Mouse (Mus musculus) thymus, postnatal 36 days (tissue): ENCODE results near the gene Lyrm7.
"Not testable (repeated sequence)": the region's sequence is repeated elsewhere in the genome, so short reads cannot be mapped to it uniquely, and the experiment has no call there.

Experiments used
- DNase-seq, 2 experiments: peaks; one replicate each; pipeline ENCODE4 v3.0.0; 2022; ENCODE audit warnings: mixed read lengths in 2 of 2

Gene Lyrm7

DNA sequence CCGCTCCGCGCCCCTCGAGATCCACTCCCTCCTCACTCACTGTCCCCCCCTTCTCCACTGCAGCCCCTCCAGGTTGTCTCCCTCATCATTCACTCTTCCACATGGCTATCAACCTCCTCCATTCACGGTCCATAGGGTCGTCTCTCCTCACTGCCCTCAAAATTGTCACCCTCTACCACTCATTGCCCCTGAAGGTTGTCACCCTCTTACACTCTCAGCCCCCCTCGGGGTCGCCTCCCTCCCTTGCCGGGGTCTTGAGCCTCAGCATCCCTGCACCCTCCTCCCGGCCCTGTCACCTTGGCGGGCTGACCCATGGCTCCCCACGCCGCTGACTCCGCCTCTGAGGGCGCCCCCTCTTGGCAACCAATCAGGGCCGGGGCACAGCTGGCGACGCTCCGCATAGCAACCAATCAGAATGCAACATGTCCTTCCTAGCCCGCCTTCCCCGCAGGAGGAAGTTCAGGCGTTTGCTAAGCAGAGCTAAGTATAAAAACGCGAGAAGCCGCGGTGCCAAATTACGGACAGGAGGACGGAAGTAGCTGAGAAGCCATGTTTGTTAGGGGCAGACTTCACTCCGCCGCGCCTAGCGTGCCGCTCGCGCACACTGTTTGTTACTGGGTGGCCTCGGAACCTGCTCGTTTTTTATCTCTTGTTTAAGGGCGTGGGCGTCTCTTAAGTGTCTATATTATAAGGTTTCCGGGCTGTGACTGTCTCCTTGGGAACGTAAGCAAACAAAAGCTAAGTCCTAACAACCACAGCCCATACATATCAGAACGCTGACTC is at the start of gene Lyrm7:
Lyrm7 (minus strand) TSS at position 661 of the 783 bp plus-strand sequence.
- peak; percentile 95 to 96 for DNase-seq

DNA sequence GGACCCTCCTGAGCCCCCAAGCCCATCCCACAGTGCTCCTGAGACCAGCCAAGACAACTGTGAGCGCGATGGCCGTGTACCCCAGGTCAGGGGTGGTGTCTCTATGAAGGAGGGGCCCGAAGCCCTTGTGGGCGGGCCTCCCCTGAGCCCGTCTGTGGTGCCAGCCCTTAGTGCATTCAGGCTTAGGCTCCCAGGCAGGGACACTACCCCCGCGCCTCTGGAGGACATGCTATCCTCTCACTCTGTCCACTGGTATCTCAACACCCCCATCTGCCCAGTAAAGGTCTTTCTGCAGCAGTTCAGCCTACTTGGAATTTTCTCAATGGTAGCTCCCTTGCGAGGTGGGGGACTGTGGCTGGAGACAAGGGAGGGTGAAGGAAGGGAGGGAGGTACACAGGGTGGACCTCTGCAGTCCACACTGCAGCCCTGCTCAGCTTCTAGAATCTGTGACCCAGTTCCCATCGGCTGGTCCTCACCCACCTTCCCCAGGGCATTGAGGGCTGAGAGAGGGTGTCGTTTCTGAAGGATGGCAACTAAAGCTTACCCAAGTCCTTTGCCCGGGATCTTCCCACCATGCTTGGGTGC is 49.5 kb upstream of the Lyrm7 start:
- DNase-seq: no peak

- DNase-seq: no peak
These were observed 48.6 kb upstream of the Lyrm7 start for GRCm38 (mm10) chr11:54909273-54909672.

GRCm38 (mm10) chr11:54907259-54907658 is 46.5 kb upstream of the Lyrm7 start:
- DNase-seq: no peak

DNA sequence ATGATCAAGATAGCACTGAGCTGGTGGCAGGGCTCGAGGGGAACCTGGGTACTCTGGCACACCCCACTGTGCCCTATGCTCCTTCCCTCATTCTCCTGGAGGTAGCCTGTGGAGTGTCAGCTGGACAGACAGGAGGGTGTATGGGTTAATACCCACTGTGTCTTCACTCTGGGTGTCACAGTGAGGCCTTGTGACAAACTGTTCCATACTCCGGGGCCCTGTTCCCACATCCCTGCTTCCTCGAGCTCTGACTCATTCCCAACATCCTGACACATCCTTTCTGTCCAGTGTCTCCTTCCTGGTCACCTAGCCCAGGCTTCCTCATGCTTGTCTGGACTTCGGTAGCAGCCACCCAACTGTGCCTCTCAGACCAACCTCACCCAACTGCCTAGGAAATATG is 45.8 kb upstream of the Lyrm7 start:
- no peak for DNase-seq

GRCm38 (mm10) chr11:54905931-54906330 is 45.2 kb upstream of the Lyrm7 start:
- DNase-seq: no peak

DNA sequence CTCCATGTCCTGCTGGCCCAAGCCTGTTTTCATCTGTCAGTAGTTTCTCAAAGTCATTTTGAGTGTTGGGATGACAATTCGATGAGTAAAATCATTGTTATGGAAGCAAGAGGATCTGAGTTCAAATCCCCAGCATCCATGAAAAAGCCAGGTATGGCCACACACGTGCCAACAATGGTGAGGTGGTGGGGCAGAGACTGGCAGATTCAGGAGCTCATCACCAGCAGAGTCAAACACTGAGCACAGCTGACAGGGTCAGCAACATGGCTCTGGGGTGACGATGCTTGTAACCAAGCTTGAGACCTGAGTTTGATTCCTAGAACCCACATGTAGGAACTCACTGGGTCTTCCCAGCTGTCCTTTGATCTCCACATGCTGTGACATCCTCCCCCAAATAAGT is 44.4 kb upstream of the Lyrm7 start:
- no peak for DNase-seq

GRCm38 (mm10) chr11:54903940-54904706 is 43.4 kb upstream of the Lyrm7 start:
- DNase-seq: no peak

GRCm38 (mm10) chr11:54903339-54903738 is 42.6 kb upstream of the Lyrm7 start:
- DNase-seq: no peak

- no peak for DNase-seq
These were observed 41.9 kb upstream of the Lyrm7 start, which contains the start of gene Gpx3 for GRCm38 (mm10) chr11:54902333-54903323. Gpx3 (plus strand) TSS chr11:54902453.

DNA sequence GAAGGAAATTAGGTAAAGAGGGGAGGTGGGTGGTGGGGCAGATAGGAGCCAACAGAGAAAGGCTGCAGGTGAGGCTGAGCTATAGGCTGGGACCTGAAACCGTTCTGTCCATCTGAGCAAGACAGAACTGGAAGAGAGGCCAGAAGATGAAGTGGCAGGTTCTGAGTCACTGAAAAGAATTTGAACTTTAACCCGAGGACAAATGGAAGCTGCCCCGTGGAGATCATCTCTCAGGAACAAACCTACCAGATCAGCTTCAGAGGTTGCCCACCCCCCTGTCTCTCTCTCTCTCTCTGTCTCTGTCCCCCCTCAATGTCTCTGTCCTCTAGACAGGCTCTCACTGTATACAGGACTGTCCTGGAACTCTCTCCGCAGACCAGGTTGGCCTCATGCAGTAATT is 38.9 kb upstream of the Lyrm7 start:
- DNase-seq: no peak

GRCm38 (mm10) chr11:54897470-54897869 is 36.8 kb upstream of the Lyrm7 start:
- DNase-seq: no peak

GRCm38 (mm10) chr11:54896646-54897045 is 35.9 kb upstream of the Lyrm7 start:
- not testable (repeated sequence) for DNase-seq

- DNase-seq: no peak
These were observed 33.9 kb upstream of the Lyrm7 start for GRCm38 (mm10) chr11:54894589-54894988.

DNA sequence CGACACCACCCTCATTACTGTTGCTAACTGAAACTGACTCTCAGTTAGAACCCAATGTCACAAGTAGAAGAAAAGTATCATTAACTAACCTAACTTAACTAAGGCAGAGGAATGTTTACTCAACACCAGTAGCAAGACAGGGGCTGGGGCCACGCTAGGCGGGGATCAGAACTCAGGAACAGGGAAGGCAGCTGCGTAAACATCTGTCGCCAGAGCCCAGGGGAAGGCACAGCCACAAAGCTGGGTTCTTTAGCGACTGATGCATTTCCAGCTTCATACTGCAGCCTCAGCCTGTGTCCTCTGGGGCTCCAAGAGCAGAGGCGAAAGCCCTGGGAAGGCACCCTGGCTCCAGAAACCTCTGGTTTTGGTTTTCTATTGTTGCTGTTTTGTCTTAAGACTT is 31.4 kb upstream of the Lyrm7 start:
- DNase-seq: no peak

DNA sequence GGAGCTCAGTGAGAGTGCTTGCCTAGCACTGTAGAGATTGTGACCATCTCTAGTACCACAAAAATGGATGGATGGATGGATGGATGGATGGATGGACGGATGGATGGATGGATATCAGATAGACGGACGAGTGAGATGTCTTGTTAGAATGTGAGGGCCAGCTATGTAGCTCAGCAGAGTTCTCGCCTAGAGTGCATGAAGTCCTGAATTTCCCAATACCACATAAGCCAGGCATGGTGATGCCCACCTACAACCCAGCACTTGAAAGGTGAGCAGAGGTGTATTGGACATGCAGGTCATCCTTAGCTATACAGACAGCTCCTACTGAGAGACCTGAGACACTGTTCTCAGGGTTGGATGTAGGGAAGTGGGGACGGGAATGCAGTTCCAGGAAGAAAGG is 30.6 kb upstream of the Lyrm7 start:
- DNase-seq: no peak

GRCm38 (mm10) chr11:54887927-54888326 is 27.2 kb upstream of the Lyrm7 start:
- DNase-seq: no peak

GRCm38 (mm10) chr11:54885406-54885805 is 24.7 kb upstream of the Lyrm7 start:
- no peak for DNase-seq

DNA sequence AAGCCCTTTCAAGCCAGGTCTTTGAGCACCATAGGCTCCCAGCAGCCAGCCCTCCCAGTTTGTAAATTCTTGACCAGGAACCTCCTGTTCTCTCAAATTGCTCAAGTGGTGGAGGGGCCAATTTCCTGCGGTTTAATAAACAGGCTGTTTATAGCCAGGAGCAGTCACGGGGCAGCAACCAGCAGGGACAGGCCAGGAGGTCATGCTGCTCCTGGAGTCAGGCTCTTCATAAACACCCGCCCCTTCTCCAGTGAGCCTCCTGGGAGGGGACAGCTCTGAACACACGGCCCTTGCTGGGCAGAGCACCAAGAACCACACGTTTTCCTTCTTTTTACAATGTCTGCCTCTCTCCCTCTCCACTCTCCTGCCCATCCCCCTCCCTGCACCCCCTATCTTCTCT is 24.2 kb upstream of the Lyrm7 start:
- no peak for DNase-seq

DNA sequence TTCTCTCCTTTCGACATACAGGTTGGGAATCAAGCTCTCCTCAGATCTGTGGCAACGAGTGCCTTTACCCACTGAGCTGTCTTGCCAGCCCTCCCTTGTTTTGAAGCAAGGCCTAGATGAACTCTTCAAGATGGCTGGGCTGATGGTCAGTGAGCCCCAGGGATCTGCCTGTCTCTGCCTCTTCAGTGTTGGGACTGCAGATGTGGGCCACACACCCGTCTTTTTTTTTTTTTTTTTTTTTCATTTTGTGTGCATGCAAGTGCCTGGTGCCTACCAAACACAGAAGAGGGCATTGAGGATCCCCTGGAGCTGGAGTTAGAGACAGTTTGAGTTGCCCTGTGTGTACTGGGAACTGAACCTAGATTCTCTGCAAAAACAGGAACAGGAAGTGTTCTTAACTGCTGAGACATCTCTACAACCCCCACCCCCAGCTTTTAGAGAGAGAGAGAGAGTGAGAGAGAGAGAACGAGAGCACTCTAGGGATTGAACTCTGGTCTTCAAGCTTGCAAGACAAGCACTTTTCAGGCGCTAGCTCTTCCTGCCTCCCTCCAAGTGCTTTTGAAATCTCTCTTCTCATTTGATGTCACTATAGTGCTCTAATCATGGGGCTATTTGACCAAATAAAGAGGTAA is 23.6 kb upstream of the Lyrm7 start:
- no peak for DNase-seq

DNA sequence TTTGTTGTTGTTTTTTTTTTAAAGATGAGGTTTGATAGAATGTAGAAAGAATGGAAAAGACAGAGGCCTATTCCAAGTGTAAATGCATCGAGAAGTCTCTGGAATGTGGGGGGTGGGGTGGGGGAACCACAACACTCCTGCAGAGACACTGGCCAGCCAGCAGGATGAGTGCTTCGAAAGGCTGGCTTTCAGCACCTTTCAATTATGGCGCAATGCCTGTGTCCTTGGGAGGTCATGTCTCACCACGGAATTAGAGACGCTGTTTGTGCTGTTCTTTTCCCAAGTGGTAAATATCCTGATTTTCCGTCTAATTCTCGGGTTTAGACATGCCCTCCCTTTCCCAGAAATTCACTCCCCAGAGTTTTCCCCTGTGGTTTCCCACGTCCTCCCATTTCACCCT is 22.0 kb upstream of the Lyrm7 start:
- DNase-seq: no peak

GRCm38 (mm10) chr11:54881051-54881474 is 20.3 kb upstream of the Lyrm7 start:
- no peak for DNase-seq
